Mouse (Mus musculus): Measurements from ENCODE around the gene Gpr152.

Gpr152 gene

GRCm38 (mm10) chr19:4171393-4172290 lies 32.1 kb downstream of the Gpr152 start:
- Histone ChIP-seq H3K4me1 (replicated peaks; ENCODE audit: low read depth, low read length) (peaks cover 79% of the 10 kb centered on the region), H3K4me3 (replicated peaks; ENCODE audit: low read length) (no peak overlapping the region), H3K9me3 (ENCODE audit: low read length) (no peaks in the 10 kb centered on the region), H3K36me3 (ENCODE audit: insufficient read depth, low read length) (no peaks in the 10 kb centered on the region), H3K27me3 (ENCODE audit: insufficient read depth, low read length) (peaks cover 11% of the 10 kb centered on the region; the same call in 1 of the 2 replicates)
- no peak for TF ChIP-seq NANOG (IDR thresholded peaks at IDR 0.05; ENCODE audit: borderline replicate concordance, low read length)
- TF ChIP-seq CTCF (conservative IDR thresholded peaks at IDR 0.05; ENCODE audit: low read length) = no peak
- no peak for TF ChIP-seq POU5F1 (IDR thresholded peaks at IDR 0.05; ENCODE audit: borderline replicate concordance, low read length)

GRCm38 (mm10) chr19:4172925-4173324 lies 33.3 kb downstream of the Gpr152 start:
- no peak for TF ChIP-seq CTCF (conservative IDR thresholded peaks at IDR 0.05; ENCODE audit: low read length)
- TF ChIP-seq NANOG (IDR thresholded peaks at IDR 0.05; ENCODE audit: borderline replicate concordance, low read length) = no peak
- no peak for TF ChIP-seq POU5F1 (IDR thresholded peaks at IDR 0.05; ENCODE audit: borderline replicate concordance, low read length)
- peaks cover 15% of the 10 kb centered on the region; the same call in 1 of the 2 replicates for H3K27me3 ChIP-seq (ENCODE audit: insufficient read depth, low read length)
- peaks cover 77% of the 10 kb centered on the region for H3K4me1 ChIP-seq (replicated peaks; ENCODE audit: low read depth, low read length)
- H3K36me3 ChIP-seq (ENCODE audit: insufficient read depth, low read length) = no peaks in the 10 kb centered on the region
- peak overlapping the region; percentile 39 for H3K4me3 ChIP-seq (replicated peaks; ENCODE audit: low read length)
- H3K9me3 ChIP-seq (ENCODE audit: low read length) = no peaks in the 10 kb centered on the region

GRCm38 (mm10) chr19:4175368-4175947 lies 35.9 kb downstream of the Gpr152 start, which contains the start of gene Carns1:
Carns1 (minus strand) TSS chr19:4175479.
- Histone ChIP-seq H3K4me3 (replicated peaks; ENCODE audit: low read length) (peak within 1 kb of the TSS; percentile 50), H3K4me1 (replicated peaks; ENCODE audit: low read depth, low read length) (peaks cover 59% of the 10 kb centered on the region), H3K36me3 (ENCODE audit: insufficient read depth, low read length) (no peaks in the 10 kb centered on the region), H3K9me3 (ENCODE audit: low read length) (no peaks in the 10 kb centered on the region), H3K27me3 (ENCODE audit: insufficient read depth, low read length) (peaks cover 15% of the 10 kb centered on the region; the same call in 1 of the 2 replicates)
- TF ChIP-seq POU5F1 (IDR thresholded peaks at IDR 0.05; ENCODE audit: borderline replicate concordance, low read length) = no peak
- TF ChIP-seq NANOG (IDR thresholded peaks at IDR 0.05; ENCODE audit: borderline replicate concordance, low read length) = no peak
- no peak for TF ChIP-seq CTCF (conservative IDR thresholded peaks at IDR 0.05; ENCODE audit: low read length)

GRCm38 (mm10) chr19:4180411-4180810 lies 40.8 kb downstream of the Gpr152 start:
- Histone ChIP-seq H3K9me3 (ENCODE audit: low read length) (no peaks in the 10 kb centered on the region), H3K36me3 (ENCODE audit: insufficient read depth, low read length) (no peaks in the 10 kb centered on the region), H3K4me3 (replicated peaks; ENCODE audit: low read length) (no peak overlapping the region), H3K4me1 (replicated peaks; ENCODE audit: low read depth, low read length) (peaks cover 52% of the 10 kb centered on the region), H3K27me3 (ENCODE audit: insufficient read depth, low read length) (peaks cover 9% of the 10 kb centered on the region; the same call in 1 of the 2 replicates)
- TF ChIP-seq CTCF (conservative IDR thresholded peaks at IDR 0.05; ENCODE audit: low read length) = no peak
- TF ChIP-seq POU5F1 (IDR thresholded peaks at IDR 0.05; ENCODE audit: borderline replicate concordance, low read length) = no peak
- TF ChIP-seq NANOG (IDR thresholded peaks at IDR 0.05; ENCODE audit: borderline replicate concordance, low read length) = no peak

GRCm38 (mm10) chr19:4181892-4182291 lies 42.3 kb downstream of the Gpr152 start:
- Histone ChIP-seq H3K9me3 (ENCODE audit: low read length) (no peaks in the 10 kb centered on the region), H3K4me1 (replicated peaks; ENCODE audit: low read depth, low read length) (peaks cover 57% of the 10 kb centered on the region), H3K27me3 (ENCODE audit: insufficient read depth, low read length) (peaks cover under 1% of the 10 kb centered on the region; the same call in 1 of the 2 replicates), H3K36me3 (ENCODE audit: insufficient read depth, low read length) (no peaks in the 10 kb centered on the region), H3K4me3 (replicated peaks; ENCODE audit: low read length) (no peak overlapping the region)
- TF ChIP-seq POU5F1 (IDR thresholded peaks at IDR 0.05; ENCODE audit: borderline replicate concordance, low read length) (no peak), NANOG (IDR thresholded peaks at IDR 0.05; ENCODE audit: borderline replicate concordance, low read length) (no peak), CTCF (conservative IDR thresholded peaks at IDR 0.05; ENCODE audit: low read length) (no peak)

- peaks cover 67% of the 10 kb centered on the region for H3K4me1 ChIP-seq (replicated peaks; ENCODE audit: low read depth, low read length)
- no peak overlapping the region for H3K4me3 ChIP-seq (replicated peaks; ENCODE audit: low read length)
- no peak for TF ChIP-seq NANOG (IDR thresholded peaks at IDR 0.05; ENCODE audit: borderline replicate concordance, low read length)
- TF ChIP-seq POU5F1 (IDR thresholded peaks at IDR 0.05; ENCODE audit: borderline replicate concordance, low read length) = no peak
- H3K9me3 ChIP-seq (ENCODE audit: low read length) = no peaks in the 10 kb centered on the region
- H3K36me3 ChIP-seq (ENCODE audit: insufficient read depth, low read length) = no peaks in the 10 kb centered on the region
- H3K27me3 ChIP-seq (ENCODE audit: insufficient read depth, low read length) = no peaks in the 10 kb centered on the region
Measured at GRCm38 (mm10) chr19:4183689-4184088, 44.1 kb downstream of the Gpr152 start.

- TF ChIP-seq CTCF (conservative IDR thresholded peaks at IDR 0.05; ENCODE audit: low read length) = no peak
- Histone ChIP-seq H3K4me1 (replicated peaks; ENCODE audit: low read depth, low read length) (peaks cover 81% of the 10 kb centered on the region), H3K4me3 (replicated peaks; ENCODE audit: low read length) (peak overlapping the region; percentile 62), H3K27me3 (ENCODE audit: insufficient read depth, low read length) (no peaks in the 10 kb centered on the region), H3K9me3 (ENCODE audit: low read length) (no peaks in the 10 kb centered on the region), H3K36me3 (ENCODE audit: insufficient read depth, low read length) (no peaks in the 10 kb centered on the region)
Measured at GRCm38 (mm10) chr19:4184976-4185975, 45.7 kb downstream of the Gpr152 start.

- no peak for TF ChIP-seq POU5F1 (IDR thresholded peaks at IDR 0.05; ENCODE audit: borderline replicate concordance, low read length)
- no peak for TF ChIP-seq NANOG (IDR thresholded peaks at IDR 0.05; ENCODE audit: borderline replicate concordance, low read length)
- no peak for TF ChIP-seq CTCF (conservative IDR thresholded peaks at IDR 0.05; ENCODE audit: low read length)
- no peak overlapping the region for H3K4me3 ChIP-seq (replicated peaks; ENCODE audit: low read length)
- no peaks in the 10 kb centered on the region for H3K27me3 ChIP-seq (ENCODE audit: insufficient read depth, low read length)
- H3K4me1 ChIP-seq (replicated peaks; ENCODE audit: low read depth, low read length) = peaks cover 84% of the 10 kb centered on the region
- no peaks in the 10 kb centered on the region for H3K36me3 ChIP-seq (ENCODE audit: insufficient read depth, low read length)
- H3K9me3 ChIP-seq (ENCODE audit: low read length) = no peaks in the 10 kb centered on the region
Measured at GRCm38 (mm10) chr19:4187303-4187702, 47.7 kb downstream of the Gpr152 start.

All from E14TG2a.4 (cell line).